Mouse (Mus musculus) myocyte (in vitro differentiated cells): ENCODE results near the gene Kcnip2. TPM values are rescaled to one million over a fixed set of nuclear protein-coding genes. Genes with fewer than 3 reads are reported as not detected.
A peak's percentile ranks its signal among the peaks of the same experiment; 100 is the strongest.

Source experiments
- H3K27me3 ChIP-seq: one replicate; pipeline ENCODE4 v1.6.1; 2011; ENCODE audit not compliant: control insufficient read depth, insufficient read depth, insufficient read length
- H3K36me3 ChIP-seq: one replicate; pipeline ENCODE4 v1.6.1; 2011; ENCODE audit not compliant: control insufficient read depth, insufficient read depth
- H3K4me2 ChIP-seq: one replicate; pipeline ENCODE4 v1.6.1; 2011; ENCODE audit warnings: low read depth, control low read depth
- H3K4me3 ChIP-seq: one replicate; pipeline ENCODE4 v1.5.1; 2011; ENCODE audit warnings: mild to moderate bottlenecking, control low read depth, moderate library complexity
- H3K79me2 ChIP-seq: one replicate; pipeline ENCODE4 v1.6.1; 2011; ENCODE audit not compliant: control insufficient read depth, insufficient read depth
- H3ac ChIP-seq: one replicate; pipeline ENCODE4 v1.6.1; 2011; ENCODE audit not compliant: control insufficient read depth, insufficient read length
- CEBPB ChIP-seq: IDR thresholded peaks from 2 replicates; pipeline ENCODE4 v1.6.1; 2011; ENCODE audit warnings: mild to moderate bottlenecking, moderate library complexity; ENCODE audit not compliant: poor library complexity, insufficient read depth, severe bottlenecking
- E2F4 ChIP-seq: IDR thresholded peaks from one replicate; pipeline ENCODE4 v1.6.1; 2011; ENCODE audit warnings: mild to moderate bottlenecking, control low read depth, moderate library complexity; ENCODE audit not compliant: insufficient read depth
- MAX ChIP-seq: IDR thresholded peaks from one replicate; pipeline ENCODE4 v1.6.1; 2011; ENCODE audit warnings: low read depth, mild to moderate bottlenecking, control low read depth
- MYOD1 ChIP-seq, 3 experiments: IDR thresholded peaks; one replicate each; pipeline ENCODE4 v1.6.1; 2011; ENCODE audit warnings: control low read depth in 2 of 3, low read depth in 2 of 3, mild to moderate bottlenecking in 2 of 3, moderate library complexity in 1 of 3; ENCODE audit not compliant: insufficient read length in 2 of 3, control insufficient read depth in 1 of 3
- MYOG ChIP-seq, 3 experiments: IDR thresholded peaks; one replicate each; pipeline ENCODE4 v1.6.1; 2011; ENCODE audit warnings: control low read depth in 2 of 3, low read depth in 2 of 3, mild to moderate bottlenecking in 2 of 3; ENCODE audit not compliant: insufficient read length in 2 of 3, control insufficient read depth in 1 of 3, insufficient read depth in 1 of 3
- POLR2A ChIP-seq: IDR thresholded peaks from one replicate; pipeline ENCODE4 v1.6.1; 2011; ENCODE audit warnings: low read depth, mild to moderate bottlenecking, control low read depth, moderate library complexity; ENCODE audit not compliant: insufficient read length
- POLR2AphosphoS2 ChIP-seq: IDR thresholded peaks from one replicate; pipeline ENCODE4 v1.6.1; 2011; ENCODE audit warnings: low read depth, control low read depth; ENCODE audit not compliant: insufficient read length
- REST ChIP-seq: IDR thresholded peaks from one replicate; pipeline ENCODE4 v1.6.1; 2011; ENCODE audit warnings: mild to moderate bottlenecking, control low read depth, moderate library complexity; ENCODE audit not compliant: insufficient read depth, insufficient read length
- SRF ChIP-seq: IDR thresholded peaks from one replicate; pipeline ENCODE4 v1.6.1; 2011; ENCODE audit warnings: low read depth; ENCODE audit not compliant: control insufficient read depth, insufficient read length
- TCF12 ChIP-seq: IDR thresholded peaks from one replicate; pipeline ENCODE4 v1.6.1; 2011; ENCODE audit warnings: mild to moderate bottlenecking, control low read depth; ENCODE audit not compliant: poor library complexity, insufficient read depth, severe bottlenecking
- TCF3 ChIP-seq: IDR thresholded peaks from one replicate; pipeline ENCODE4 v1.6.1; 2011; ENCODE audit warnings: low read depth, control low read depth; ENCODE audit not compliant: insufficient read length
- USF1 ChIP-seq: IDR thresholded peaks from one replicate; pipeline ENCODE4 v1.6.1; 2011; ENCODE audit warnings: low read depth, mild to moderate bottlenecking, control low read depth, moderate library complexity
- polyA plus RNA-seq: library from polyadenylated mRNA; unstranded; fragments of >200 nt; fragmentation: generic; extraction: Trizol; gene quantifications from one replicate; pipeline ENCODE4 v1.2.1, GENCODE M21; 2012; ENCODE audit warnings: missing spikeins

The Kcnip2 gene
- polyA plus RNA-seq, 1 experiment, result 0.04 TPM

GRCm38 (mm10) chr19:45821832-45822231 is 6.0 kb upstream of the Kcnip2 start:
- H3K79me2 ChIP-seq, result no peaks in the 10 kb centered on the region
- H3K4me3 ChIP-seq, result no peak overlapping the region
- TF ChIP-seq TCF3 (no peak), CEBPB (no peak), E2F4 (no peak), MYOG (IDR thresholded peaks at IDR 0.05; ENCODE audit: control insufficient read depth in 1 of 3, insufficient read depth in 1 of 3, insufficient read length in 2 of 3, low read depth in 2 of 3) (no peak), POLR2AphosphoS2 (no peak), MYOD1 (IDR thresholded peaks at IDR 0.05; ENCODE audit: control insufficient read depth in 1 of 3, insufficient read length in 2 of 3, low read depth in 2 of 3) (no peak)

GRCm38 (mm10) chr19:45817816-45818490 is 2.1 kb upstream of the Kcnip2 start:
- H3K4me2 ChIP-seq, result no peak overlapping the region
- TF ChIP-seq CEBPB, result no peak
- TF ChIP-seq MYOG (IDR thresholded peaks at IDR 0.05; ENCODE audit: control insufficient read depth in 1 of 3, insufficient read depth in 1 of 3, insufficient read length in 2 of 3, low read depth in 2 of 3), result no peak
- TF ChIP-seq MAX, result no peak
- H3K79me2 ChIP-seq, result no peaks in the 10 kb centered on the region
- no peak overlapping the region for H3ac ChIP-seq
- H3K4me3 ChIP-seq, result no peak overlapping the region
- no peaks in the 10 kb centered on the region for H3K27me3 ChIP-seq
- H3K36me3 ChIP-seq, result no peaks in the 10 kb centered on the region

More at GRCm38 (mm10) chr19:45821832-45822231, 6.0 kb upstream of the Kcnip2 start:
- no peaks in the 10 kb centered on the region for H3K36me3 ChIP-seq
- no peak overlapping the region for H3K4me2 ChIP-seq
- H3K27me3 ChIP-seq, result no peaks in the 10 kb centered on the region
- H3ac ChIP-seq, result no peak overlapping the region

GRCm38 (mm10) chr19:45816727-45817126 is 866 bp upstream of the Kcnip2 start:
- H3K4me2 ChIP-seq, result no peak overlapping the region
- H3ac ChIP-seq, result no peak overlapping the region
- no peaks in the 10 kb centered on the region for H3K36me3 ChIP-seq
- H3K79me2 ChIP-seq, result no peaks in the 10 kb centered on the region
- no peaks in the 10 kb centered on the region for H3K27me3 ChIP-seq
- H3K4me3 ChIP-seq, result no peak overlapping the region
- no peak for TF ChIP-seq SRF
- TF ChIP-seq USF1, result no peak
- no peak for TF ChIP-seq MAX
- no peak for TF ChIP-seq TCF3
- no peak for TF ChIP-seq MYOD1 (IDR thresholded peaks at IDR 0.05; ENCODE audit: control insufficient read depth in 1 of 3, insufficient read length in 2 of 3, low read depth in 2 of 3)
- no peak for TF ChIP-seq REST
- TF ChIP-seq CEBPB, result no peak
- no peak for TF ChIP-seq E2F4
- no peak for TF ChIP-seq POLR2AphosphoS2
- TF ChIP-seq TCF12, result no peak
- TF ChIP-seq MYOG (IDR thresholded peaks at IDR 0.05; ENCODE audit: control insufficient read depth in 1 of 3, insufficient read depth in 1 of 3, insufficient read length in 2 of 3, low read depth in 2 of 3), result no peak
- no peak for TF ChIP-seq POLR2A

- no peaks in the 10 kb centered on the region for H3K27me3 ChIP-seq
- no peaks in the 10 kb centered on the region for H3K36me3 ChIP-seq
- H3K4me3 ChIP-seq, result no peak overlapping the region
- H3K4me2 ChIP-seq, result no peak overlapping the region
- H3ac ChIP-seq, result no peak overlapping the region
- no peaks in the 10 kb centered on the region for H3K79me2 ChIP-seq
- TF ChIP-seq E2F4 (no peak), REST (no peak), MYOD1 (IDR thresholded peaks at IDR 0.05; ENCODE audit: control insufficient read depth in 1 of 3, insufficient read length in 2 of 3, low read depth in 2 of 3) (peak in 2 of 3 experiments; percentile 31 to 68), USF1 (no peak), TCF3 (peak; percentile 8), SRF (no peak), MYOG (IDR thresholded peaks at IDR 0.05; ENCODE audit: control insufficient read depth in 1 of 3, insufficient read depth in 1 of 3, insufficient read length in 2 of 3, low read depth in 2 of 3) (peak in 2 of 3 experiments; percentile 19 to 27), TCF12 (no peak)
These were observed 691 bp downstream of the Kcnip2 start for GRCm38 (mm10) chr19:45815170-45815569.

- TF ChIP-seq USF1 (peak; percentile 52), TCF12 (no peak), REST (peak; percentile 80)
- H3K36me3 ChIP-seq, result no peaks in the 10 kb centered on the region
- H3K79me2 ChIP-seq, result no peaks in the 10 kb centered on the region
- no peaks in the 10 kb centered on the region for H3K27me3 ChIP-seq
- H3K4me3 ChIP-seq, result no peak overlapping the region
- no peak overlapping the region for H3K4me2 ChIP-seq
- no peak overlapping the region for H3ac ChIP-seq
These were observed 2.1 kb downstream of the Kcnip2 start for GRCm38 (mm10) chr19:45813801-45814200.
